Mouse (Mus musculus) embryonic facial prominence, embryonic 11.5 days (tissue): ENCODE data around the gene Mybpc1. TPM values are rescaled to one million over a fixed set of nuclear protein-coding genes. Genes with fewer than 3 reads are reported as not detected.
A peak's percentile ranks its signal among the peaks of the same experiment; 100 is the strongest.

Source experiments
- ATAC-seq: fragments of 200-750 bp; cut with Nextera tagmentation; replicated peaks from 2 replicates; pipeline ENCODE4 v1.8.0; 2017; ENCODE audit warnings: low read depth; ENCODE audit not compliant: insufficient number of reproducible peaks, low FRiP score, low TSS enrichment
- DNase-seq: peaks from one replicate; pipeline ENCODE4 v3.0.0-alpha.2; 2015; ENCODE audit warnings: low spot score
- H3K27ac ChIP-seq: fragments of 300-500 bp; sonication (generic); replicated peaks from 2 replicates; pipeline ENCODE4 v1.5.1; 2014; ENCODE audit warnings: mild to moderate bottlenecking, low read depth, low read length, control low read depth
- H3K27me3 ChIP-seq: fragments of 300-500 bp; sonication (generic); 2 replicates; pipeline ENCODE4 v1.6.1; 2014; ENCODE audit warnings: mild to moderate bottlenecking, low read length, moderate library complexity, mixed read lengths; ENCODE audit not compliant: control insufficient read depth, insufficient read depth
- H3K36me3 ChIP-seq: fragments of 300-500 bp; sonication (generic); replicated peaks from 2 replicates; pipeline ENCODE4 v1.6.1; 2014; ENCODE audit warnings: low read depth, mild to moderate bottlenecking, low read length, moderate library complexity, mixed read lengths; ENCODE audit not compliant: control insufficient read depth, insufficient read depth
- H3K4me1 ChIP-seq: fragments of 300-500 bp; sonication (generic); 2 replicates; pipeline ENCODE4 v1.6.1; 2014; ENCODE audit warnings: low read length, mixed read lengths; ENCODE audit not compliant: control insufficient read depth, insufficient read depth
- H3K4me2 ChIP-seq: fragments of 300-500 bp; sonication (generic); 2 replicates; pipeline ENCODE4 v1.6.1; 2014; ENCODE audit warnings: low read depth, mild to moderate bottlenecking, control low read depth, low read length, moderate library complexity
- H3K4me3 ChIP-seq: fragments of 300-500 bp; sonication (generic); 2 replicates; pipeline ENCODE4 v1.5.1; 2014; ENCODE audit warnings: low read depth, low read length, control low read depth
- H3K9ac ChIP-seq: fragments of 300-500 bp; sonication (generic); replicated peaks from 2 replicates; pipeline ENCODE4 v1.6.1; 2014; ENCODE audit warnings: mild to moderate bottlenecking, control low read depth, low read length
- H3K9me3 ChIP-seq: fragments of 300-500 bp; sonication (generic); replicated peaks from 2 replicates; pipeline ENCODE4 v1.6.1; 2016; ENCODE audit warnings: mild to moderate bottlenecking, low read length, inconsistent platforms, mixed read lengths; ENCODE audit not compliant: control insufficient read depth
- WGBS: fragments of 180-500 bp; shearing (Covaris S2); extraction: QIAGEN DNeasy Blood & Tissue Kit; methylation state at CpG from one replicate; pipeline ENCODE4 v1.1.7; 2014; 5-methylcytosine and 5-hydroxymethylcytosine counted together
- polyA plus RNA-seq: library from polyadenylated mRNA; unstranded; fragments of >200 nt; fragmentation: Nextera tagmentation; extraction: Ambion mirVana; gene quantifications from 2 replicates; pipeline ENCODE4 v1.2.1, GENCODE M21; 2014

Mybpc1 gene
- polyA plus RNA-seq, 1 experiment from 2014 or later: 5.3 TPM

- H3K27me3 ChIP-seq: no peaks in the 10 kb centered on the region
- H3K4me1 ChIP-seq: no peaks in the 10 kb centered on the region
- DNase-seq (no peak), ATAC-seq (no peak)
- no peaks in the 10 kb centered on the region for H3K36me3 ChIP-seq
- H3K9me3 ChIP-seq: no peaks in the 10 kb centered on the region
- H3K9ac ChIP-seq: no peak overlapping the region
- no peak overlapping the region for H3K4me3 ChIP-seq
- no peak overlapping the region for H3K27ac ChIP-seq
- 89% methylated on average over 3 of the region's 3 CpGs for WGBS
- H3K4me2 ChIP-seq: no peak overlapping the region
Measured at GRCm38 (mm10) chr10:88620809-88621208, 15.9 kb upstream of the Mybpc1 start.

- Histone ChIP-seq H3K36me3 (no peaks in the 10 kb centered on the region), H3K9ac (no peak overlapping the region), H3K4me1 (no peaks in the 10 kb centered on the region), H3K27ac (no peak overlapping the region), H3K27me3 (no peaks in the 10 kb centered on the region), H3K4me3 (no peak overlapping the region), H3K9me3 (no peaks in the 10 kb centered on the region), H3K4me2 (no peak overlapping the region)
- 88% methylated on average over 11 of the region's 11 CpGs for WGBS
- no peak for DNase-seq
- ATAC-seq: no peak
Measured at GRCm38 (mm10) chr10:88613051-88613450, 8.1 kb upstream of the Mybpc1 start.

DNA sequence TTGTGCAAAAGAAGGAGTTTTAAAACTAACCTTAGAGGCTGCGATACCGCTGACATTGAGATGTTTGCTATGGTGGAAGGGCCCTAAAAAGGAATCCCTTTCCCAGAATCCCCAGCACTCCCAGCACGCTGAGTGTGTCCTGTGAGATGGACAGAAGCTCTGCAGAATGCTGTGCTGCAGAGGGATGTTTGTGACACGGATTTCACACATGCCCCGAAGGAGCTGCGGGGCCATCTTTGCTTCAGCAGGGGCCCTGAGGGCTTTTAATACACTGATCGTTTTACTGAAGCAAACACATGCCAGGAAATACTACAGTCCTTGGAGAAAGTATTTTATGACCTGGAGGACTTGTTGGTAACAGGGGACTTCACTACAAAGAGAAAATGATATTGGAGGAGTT lies 1.7 kb upstream of the Mybpc1 start:
- Histone ChIP-seq H3K9me3 (no peaks in the 10 kb centered on the region), H3K27me3 (no peaks in the 10 kb centered on the region), H3K27ac (no peak overlapping the region), H3K4me3 (no peak overlapping the region), H3K36me3 (no peaks in the 10 kb centered on the region), H3K4me1 (no peaks in the 10 kb centered on the region), H3K4me2 (no peak overlapping the region), H3K9ac (no peak overlapping the region)
- ATAC-seq: no peak
- no peak for DNase-seq
- WGBS: 64% methylated on average over 7 of the region's 7 CpGs

GRCm38 (mm10) chr10:88606065-88606464 lies 1.1 kb upstream of the Mybpc1 start:
- Histone ChIP-seq H3K27ac (no peak overlapping the region), H3K36me3 (no peaks in the 10 kb centered on the region), H3K27me3 (no peaks in the 10 kb centered on the region), H3K9ac (no peak overlapping the region), H3K4me1 (no peaks in the 10 kb centered on the region), H3K4me2 (no peak overlapping the region), H3K4me3 (no peak overlapping the region), H3K9me3 (no peaks in the 10 kb centered on the region)
- 66% methylated on average over 8 of the region's 8 CpGs for WGBS
- DNase-seq (no peak), ATAC-seq (no peak)

GRCm38 (mm10) chr10:88603773-88604172 lies 1.2 kb downstream of the Mybpc1 start:
- H3K9ac ChIP-seq: no peak overlapping the region
- H3K4me2 ChIP-seq: no peak overlapping the region
- no peaks in the 10 kb centered on the region for H3K4me1 ChIP-seq
- H3K27ac ChIP-seq: no peak overlapping the region
- WGBS: 58% methylated on average over 2 of the region's 2 CpGs
- DNase-seq (no peak), ATAC-seq (no peak)
- no peaks in the 10 kb centered on the region for H3K27me3 ChIP-seq
- no peak overlapping the region for H3K4me3 ChIP-seq
- H3K36me3 ChIP-seq: no peaks in the 10 kb centered on the region
- no peaks in the 10 kb centered on the region for H3K9me3 ChIP-seq

GRCm38 (mm10) chr10:88603256-88603655 lies 1.7 kb downstream of the Mybpc1 start:
- Histone ChIP-seq H3K9me3 (no peaks in the 10 kb centered on the region), H3K27ac (no peak overlapping the region), H3K4me3 (no peak overlapping the region), H3K4me2 (no peak overlapping the region), H3K9ac (no peak overlapping the region), H3K36me3 (no peaks in the 10 kb centered on the region), H3K27me3 (no peaks in the 10 kb centered on the region), H3K4me1 (no peaks in the 10 kb centered on the region)
- WGBS: 43% methylated on average over 5 of the region's 5 CpGs
- no peak for ATAC-seq
- DNase-seq: peak; percentile 8

DNA sequence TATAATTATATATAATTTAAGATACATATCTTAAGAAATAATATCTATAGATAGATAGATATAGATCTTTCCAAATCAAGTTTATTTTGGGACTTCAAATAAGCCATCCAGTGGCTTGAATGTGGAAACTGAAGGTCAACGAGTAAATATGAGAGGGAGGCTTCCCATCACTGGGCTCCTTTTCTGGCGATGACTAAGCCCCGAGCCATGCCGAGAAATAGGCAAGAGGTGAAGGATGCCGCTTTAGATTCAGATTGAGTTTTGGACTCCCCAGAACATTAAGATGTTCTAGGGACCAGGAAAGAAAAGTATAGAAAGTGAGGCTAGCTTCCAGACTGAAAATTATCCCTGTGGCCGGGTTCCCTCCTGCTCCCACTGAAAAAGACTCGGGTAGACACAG lies 4.4 kb downstream of the Mybpc1 start:
- Histone ChIP-seq H3K4me1 (no peaks in the 10 kb centered on the region), H3K9me3 (no peaks in the 10 kb centered on the region), H3K9ac (no peak overlapping the region), H3K36me3 (no peaks in the 10 kb centered on the region), H3K4me3 (no peak overlapping the region), H3K27ac (no peak overlapping the region), H3K27me3 (no peaks in the 10 kb centered on the region), H3K4me2 (no peak overlapping the region)
- ATAC-seq: no peak
- 86% methylated on average over 7 of the region's 7 CpGs for WGBS
- no peak for DNase-seq

DNA sequence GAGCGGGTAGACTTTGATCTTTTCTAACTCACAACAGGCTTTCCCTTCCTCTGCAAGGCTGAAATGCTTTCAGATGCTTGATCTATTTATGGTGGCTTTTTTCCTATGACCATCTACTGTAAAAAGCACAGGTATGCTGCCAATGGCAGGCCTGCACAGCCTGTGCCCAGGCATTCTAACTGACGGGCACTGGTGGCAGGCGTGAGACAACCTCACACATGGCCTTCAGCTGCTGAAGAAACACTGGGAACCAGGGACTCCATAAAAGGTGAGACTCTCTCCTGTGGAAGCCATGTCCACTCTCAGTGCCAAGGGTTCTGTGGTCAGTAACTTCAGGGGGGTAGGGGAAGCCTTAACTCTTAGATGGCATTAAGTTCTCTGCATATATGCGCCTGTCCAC lies 12.6 kb downstream of the Mybpc1 start:
- 92% methylated on average over 4 of the region's 4 CpGs for WGBS

More for the DNA sequence above, 12.6 kb downstream of the Mybpc1 start:
- H3K27ac ChIP-seq: no peak overlapping the region
- no peak overlapping the region for H3K4me2 ChIP-seq
- no peaks in the 10 kb centered on the region; the same call in 1 of the 2 replicates for H3K27me3 ChIP-seq
- no peaks in the 10 kb centered on the region for H3K36me3 ChIP-seq
- H3K4me1 ChIP-seq: no peaks in the 10 kb centered on the region
- no peak overlapping the region for H3K4me3 ChIP-seq
- DNase-seq: no peak
- no peaks in the 10 kb centered on the region for H3K9me3 ChIP-seq
- H3K9ac ChIP-seq: no peak overlapping the region
- no peak for ATAC-seq
